Mouse (Mus musculus): ENCODE measurements around the gene Arhgef28.

Arhgef28 gene

DNA sequence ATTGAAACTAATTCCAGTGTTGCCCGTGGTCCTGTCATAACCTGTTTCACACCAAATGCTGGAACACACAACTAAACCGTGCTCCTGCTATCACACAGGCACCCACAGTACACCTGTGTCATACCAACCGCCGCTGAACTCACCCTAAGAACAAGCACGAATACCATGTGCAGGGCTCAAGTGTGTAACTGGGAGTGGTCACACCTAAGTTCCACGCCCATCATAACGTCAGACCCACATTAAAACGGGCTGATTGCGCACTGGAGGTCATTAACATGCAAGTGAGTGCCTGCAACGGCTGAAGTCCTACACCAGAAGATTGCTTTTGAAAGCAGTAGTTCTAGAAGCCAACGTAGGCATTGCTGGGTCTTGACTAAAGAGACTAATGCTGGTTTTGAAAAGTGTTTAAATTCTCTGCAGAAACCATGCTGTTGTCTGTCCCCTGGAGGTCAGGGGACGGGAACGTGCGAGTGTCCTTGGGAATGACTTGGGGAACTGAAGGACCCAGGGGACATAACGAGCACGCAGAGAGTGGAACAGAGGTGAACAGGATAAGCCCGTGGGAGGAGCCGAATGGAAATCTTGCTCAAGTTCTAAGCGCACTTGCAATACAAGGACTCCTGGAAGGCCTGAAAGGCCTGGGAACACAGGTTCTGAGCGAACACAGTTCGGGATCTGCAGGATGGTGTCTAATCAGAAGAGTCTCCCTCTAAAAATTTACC is 22.9 kb downstream of the Arhgef28 start:
- no peak for DNase-seq (ENCODE audit: low read depth, low spot score)

DNA sequence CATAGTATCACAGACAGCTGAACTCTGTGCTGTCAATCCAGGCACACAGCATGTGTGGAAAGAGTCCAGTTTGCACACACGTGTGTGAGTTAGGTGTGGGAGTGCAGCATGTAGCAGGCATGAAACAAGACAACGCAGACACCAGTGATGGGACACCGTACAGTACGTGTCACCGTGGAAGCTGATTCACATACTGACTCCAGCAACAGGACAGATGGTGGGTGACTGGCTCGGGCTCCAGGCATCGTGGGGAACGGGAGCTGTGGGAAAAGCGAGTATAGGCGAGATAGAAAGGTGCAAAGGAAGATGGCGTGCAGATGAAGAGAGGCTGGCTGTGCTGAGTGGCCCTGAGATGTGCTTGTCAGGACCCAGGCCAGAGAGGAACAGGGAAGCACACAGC is 23.9 kb downstream of the Arhgef28 start:
- no peak for DNase-seq (ENCODE audit: low read depth, low spot score)

- peak; percentile 72 for DNase-seq (ENCODE audit: low read depth, low spot score)
These were observed 25.6 kb downstream of the Arhgef28 start for GRCm38 (mm10) chr13:98180636-98181035.

DNA sequence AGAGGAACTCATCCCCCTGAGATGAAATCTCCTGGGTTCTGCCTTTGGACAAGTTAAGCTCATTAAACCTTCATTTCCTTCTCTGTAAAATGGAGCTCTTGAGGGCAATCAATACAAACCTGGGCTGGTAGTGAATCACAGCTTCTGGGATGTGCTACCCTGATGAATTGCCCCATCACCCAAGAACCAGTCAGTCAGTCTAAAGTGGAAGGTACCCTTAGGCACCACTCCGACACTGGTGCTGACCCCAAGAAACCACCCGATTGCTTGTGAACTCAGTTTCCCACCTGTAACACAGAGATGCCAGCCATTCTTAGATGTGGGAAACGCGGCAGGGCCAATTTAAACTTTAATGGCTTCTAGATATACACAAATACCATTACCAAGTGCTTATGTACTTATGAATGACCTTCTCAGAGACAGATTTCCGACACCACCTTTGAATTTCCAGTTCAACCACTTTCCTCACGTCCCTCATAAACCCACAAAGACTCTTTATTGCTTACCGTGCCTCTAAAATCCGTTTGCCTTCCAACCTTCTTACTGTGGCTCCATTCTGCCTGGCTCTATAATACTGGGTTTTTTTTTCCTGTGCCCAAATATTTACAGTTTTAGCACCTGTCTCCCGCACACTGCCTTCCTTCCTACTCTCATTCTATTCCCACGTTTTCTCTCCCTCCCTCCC is 30.8 kb downstream of the Arhgef28 start:
- DNase-seq (ENCODE audit: low read depth, low spot score): no peak

DNA sequence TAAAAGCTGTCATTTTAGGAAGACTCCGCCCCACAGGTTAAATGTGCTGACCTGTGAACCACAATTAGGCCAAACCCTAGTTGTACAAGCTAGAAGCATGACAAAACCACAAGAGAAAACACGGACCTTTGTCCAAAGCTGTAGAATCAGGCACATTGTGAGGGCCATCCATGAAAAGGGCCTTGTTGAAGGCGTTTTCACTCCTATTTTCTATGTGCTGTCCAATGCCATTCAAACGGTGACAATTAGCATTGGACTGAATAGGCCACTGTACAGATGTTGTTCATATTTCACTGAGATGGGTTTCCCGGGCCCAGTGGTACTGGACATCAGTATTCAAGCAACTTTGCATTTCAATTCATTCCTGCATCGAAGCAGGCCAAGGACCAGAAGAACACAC is 33.2 kb downstream of the Arhgef28 start:
- DNase-seq (ENCODE audit: low read depth, low spot score): no peak

- DNase-seq (ENCODE audit: low read depth, low spot score): no peak
These were observed 33.9 kb downstream of the Arhgef28 start for GRCm38 (mm10) chr13:98172365-98172764.

GRCm38 (mm10) chr13:98171706-98172105 is 34.5 kb downstream of the Arhgef28 start:
- no peak for DNase-seq (ENCODE audit: low read depth, low spot score)

DNA sequence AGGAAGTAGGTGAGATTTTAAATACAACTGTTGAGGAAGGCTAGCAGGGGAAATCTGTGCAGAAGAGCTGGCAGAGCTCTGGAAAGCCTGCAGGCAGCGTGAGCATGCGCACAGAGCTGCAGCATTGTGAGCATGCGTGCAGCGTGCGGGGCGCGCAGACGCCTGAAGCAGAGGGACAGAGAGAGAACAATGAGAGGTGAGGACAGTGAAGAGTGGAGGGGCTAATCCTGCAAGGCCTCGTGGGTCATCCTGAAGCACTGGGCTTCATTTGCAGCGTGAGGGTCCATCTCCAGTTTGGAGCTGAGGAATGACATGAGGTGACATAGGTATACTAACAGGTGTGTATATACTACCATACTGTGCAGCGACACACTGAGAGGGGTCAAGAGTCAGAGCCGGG is 35.0 kb downstream of the Arhgef28 start:
- DNase-seq (ENCODE audit: low read depth, low spot score): no peak

DNA sequence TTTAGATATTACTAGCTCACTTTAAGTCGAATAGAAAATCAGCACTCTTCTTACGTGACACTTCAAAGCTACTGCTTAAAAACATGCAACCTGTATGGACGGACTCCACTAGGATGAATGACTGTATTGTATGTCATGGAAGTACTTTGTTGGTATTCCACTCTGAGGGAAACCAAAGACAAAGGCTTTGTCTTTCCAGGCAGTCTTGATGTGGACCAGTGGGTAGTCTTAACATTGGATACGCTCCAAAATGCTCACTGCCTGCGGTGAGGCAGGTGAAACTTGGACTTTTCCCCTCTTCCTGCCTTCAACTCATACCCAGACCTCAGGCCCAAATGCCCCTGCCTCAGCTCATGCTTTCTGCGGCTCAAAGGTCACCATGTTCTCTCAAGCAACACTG is 41.4 kb downstream of the Arhgef28 start:
- DNase-seq (ENCODE audit: low read depth, low spot score): no peak

GRCm38 (mm10) chr13:98161496-98161895 is 44.7 kb downstream of the Arhgef28 start:
- DNase-seq (ENCODE audit: low read depth, low spot score): no peak

DNA sequence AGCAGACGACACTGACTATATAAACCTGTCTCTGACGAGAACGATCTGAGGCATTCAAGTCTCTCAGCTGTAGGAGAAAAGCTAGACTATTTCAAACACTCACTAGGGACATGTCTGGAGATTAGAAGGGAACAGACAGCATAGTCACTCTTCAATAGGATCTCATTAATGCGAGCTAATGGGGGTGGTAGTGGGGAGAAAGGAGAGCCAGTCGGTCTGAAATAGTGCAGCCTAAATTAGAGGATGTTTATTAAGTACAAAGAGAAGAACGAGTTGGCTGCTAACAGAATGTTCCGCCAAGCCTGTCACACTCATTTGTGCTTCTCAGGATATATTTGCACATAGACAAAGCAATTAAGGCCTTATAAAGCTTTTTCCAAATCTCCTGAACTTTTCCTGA is 49.6 kb downstream of the Arhgef28 start:
- no peak for DNase-seq (ENCODE audit: low read depth, low spot score)

GRCm38 (mm10) chr13:98152759-98153158 is 53.5 kb downstream of the Arhgef28 start:
- no peak for DNase-seq (ENCODE audit: low read depth, low spot score)

DNA sequence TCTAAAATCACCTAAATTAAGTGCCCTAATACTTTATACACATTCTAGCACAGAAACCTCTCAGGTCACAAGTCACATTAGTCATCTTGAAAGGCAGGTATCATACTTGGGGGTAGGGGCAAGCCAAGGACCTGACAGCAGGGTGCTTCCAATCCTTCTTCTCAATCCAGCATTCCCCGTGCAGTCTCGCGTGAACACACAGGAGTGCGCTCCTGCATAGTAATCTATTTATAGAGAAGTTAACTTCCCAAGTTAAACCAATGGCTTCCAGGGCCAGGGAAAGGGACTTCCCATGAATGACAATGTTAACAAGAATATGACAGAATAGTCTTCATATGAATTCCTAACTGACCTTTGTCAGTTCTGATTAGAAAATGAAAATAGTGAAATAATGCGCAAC is 58.7 kb downstream of the Arhgef28 start:
- DNase-seq (ENCODE audit: low read depth, low spot score): no peak

DNA sequence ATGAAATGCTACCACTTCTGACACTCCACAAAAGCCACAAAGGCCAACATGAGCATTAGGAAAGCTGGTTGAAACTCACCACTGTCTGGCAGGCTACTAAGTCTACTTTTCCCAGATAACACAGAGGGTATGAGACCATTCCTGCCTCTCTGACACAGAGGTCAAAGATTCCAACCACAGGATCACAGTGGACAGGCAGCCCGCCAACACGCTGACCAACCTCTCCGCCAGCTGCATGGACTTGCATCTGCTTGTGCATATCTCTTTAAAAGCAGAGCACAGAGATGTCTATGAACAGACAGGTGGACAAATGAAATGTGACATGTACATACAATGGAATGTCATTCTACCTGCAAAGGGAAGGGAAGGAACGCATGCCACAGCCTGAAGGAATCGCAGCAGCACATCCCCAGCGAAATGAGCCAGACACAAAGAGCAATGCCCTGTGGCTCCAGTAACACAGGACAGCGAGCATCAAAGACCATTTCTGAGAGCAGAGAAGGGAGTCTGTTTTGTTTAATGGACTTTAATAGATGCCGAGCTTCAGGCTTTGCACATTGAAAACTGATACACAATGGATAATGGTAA is 59.6 kb downstream of the Arhgef28 start:
- DNase-seq (ENCODE audit: low read depth, low spot score): no peak

GRCm38 (mm10) chr13:98145310-98145709 is 60.9 kb downstream of the Arhgef28 start:
- no peak for DNase-seq (ENCODE audit: low read depth, low spot score)

DNA sequence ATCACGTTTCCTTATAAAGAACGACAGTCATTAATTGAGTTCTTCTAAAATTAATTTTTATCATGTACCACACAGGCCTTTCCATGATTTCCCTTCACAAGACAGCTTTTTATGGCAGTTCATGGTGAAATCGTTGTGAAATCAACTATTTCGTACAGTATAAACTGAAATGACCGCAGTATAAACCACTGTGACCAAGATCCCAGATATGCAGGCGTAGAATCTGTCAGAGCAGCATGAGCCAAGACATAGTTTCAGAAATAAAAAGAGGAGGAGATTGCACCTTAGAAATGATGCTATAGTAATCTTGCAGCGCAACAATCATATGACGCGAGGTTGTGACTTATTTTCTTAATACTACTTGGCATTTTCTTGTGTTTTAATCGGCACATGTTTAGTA is 63.2 kb downstream of the Arhgef28 start:
- DNase-seq (ENCODE audit: low read depth, low spot score): no peak

DNA sequence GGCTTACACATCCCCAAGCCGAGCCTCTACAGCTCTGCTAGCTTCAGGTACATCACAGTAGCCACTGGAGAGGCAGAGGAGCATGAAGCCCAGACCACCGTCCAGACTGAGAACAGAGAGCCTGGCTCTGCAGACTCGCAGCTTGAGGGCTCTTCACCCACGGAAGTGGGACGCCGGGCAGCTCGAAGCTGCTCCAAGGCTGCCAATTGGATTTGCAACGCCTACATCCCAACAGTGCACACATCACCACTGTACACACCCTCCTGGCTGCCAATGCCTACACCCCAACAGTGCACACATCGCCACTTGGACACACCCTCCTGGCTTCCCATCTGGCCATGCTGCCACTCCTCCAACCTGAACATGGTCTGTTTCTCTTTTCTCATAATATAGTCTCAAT is 65.6 kb downstream of the Arhgef28 start:
- no peak for DNase-seq (ENCODE audit: low read depth, low spot score)

DNA sequence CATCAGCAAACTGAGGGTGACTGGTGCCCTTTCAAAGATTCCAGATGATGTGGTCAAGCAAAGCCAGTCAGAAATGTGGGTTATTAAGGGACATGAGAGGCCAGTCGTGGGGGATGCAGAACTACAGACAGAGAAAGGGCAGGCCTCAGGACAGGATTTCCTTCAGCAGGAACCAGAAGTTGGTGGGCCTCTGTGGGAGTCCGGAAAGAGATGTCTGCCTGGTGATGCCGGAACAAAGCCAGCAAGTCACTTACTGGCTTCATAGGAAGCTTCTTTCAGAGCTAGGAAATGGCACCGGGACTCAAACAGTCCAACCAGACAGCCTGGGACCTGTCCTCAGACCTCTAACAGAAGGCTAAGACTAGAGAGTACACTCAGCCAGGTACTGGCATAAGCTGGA is 67.5 kb downstream of the Arhgef28 start:
- no peak for DNase-seq (ENCODE audit: low read depth, low spot score)

DNA sequence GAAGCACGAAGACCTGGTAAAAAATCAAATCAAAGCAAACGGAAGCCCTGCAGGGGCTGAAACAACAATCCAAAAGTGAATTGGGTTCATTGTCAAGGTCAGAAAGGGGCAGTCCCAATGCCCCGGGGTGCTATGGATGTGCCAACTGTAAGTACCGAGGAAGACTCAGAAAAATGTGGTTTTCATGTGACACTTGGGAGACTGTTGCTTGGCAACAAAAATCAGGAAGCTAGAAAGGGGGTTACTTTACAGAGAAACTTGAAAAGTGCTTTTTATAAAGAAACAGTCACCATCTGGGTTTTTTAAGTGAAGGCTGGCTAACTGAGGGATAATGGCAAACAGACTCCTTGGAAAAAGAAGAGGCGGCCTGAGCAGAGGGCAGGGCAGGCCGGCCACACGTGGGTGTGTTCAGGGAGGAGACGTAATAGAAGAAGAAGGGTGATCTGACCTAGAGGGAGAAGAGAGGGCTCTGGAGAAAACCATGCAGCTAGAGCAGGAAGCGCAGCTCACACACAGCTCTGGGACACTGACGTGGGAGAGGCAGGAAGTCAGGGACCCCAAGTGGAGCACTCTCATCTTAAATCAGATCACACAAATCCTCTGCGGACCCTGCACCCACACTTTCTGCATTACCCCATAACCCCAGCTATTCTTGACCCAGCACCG is 70.2 kb downstream of the Arhgef28 start:
- no peak for DNase-seq (ENCODE audit: low read depth, low spot score)

- DNase-seq (ENCODE audit: low read depth, low spot score): no peak
These were observed 73.3 kb downstream of the Arhgef28 start for GRCm38 (mm10) chr13:98132951-98133350.

DNA sequence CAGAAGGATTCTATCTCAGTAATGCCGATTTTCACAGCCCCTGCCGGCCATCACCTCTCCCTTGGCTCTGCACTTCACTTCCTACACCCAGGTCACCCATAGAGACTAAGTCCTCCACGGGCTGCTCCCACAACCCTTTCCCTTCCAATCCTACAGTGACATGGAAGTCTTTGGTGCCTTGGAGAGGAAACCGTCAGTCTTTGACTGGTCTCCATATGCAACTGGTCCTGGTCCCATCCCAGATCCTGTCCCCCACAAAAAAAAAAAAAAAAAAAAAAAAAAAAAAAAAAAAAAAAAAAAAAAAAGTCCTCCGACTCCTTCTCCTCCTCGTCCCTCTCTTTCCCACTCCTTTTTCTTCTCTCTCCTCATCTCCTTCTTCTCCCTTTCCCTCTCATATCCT is 74.0 kb downstream of the Arhgef28 start:
- DNase-seq (ENCODE audit: low read depth, low spot score): no peak

DNA sequence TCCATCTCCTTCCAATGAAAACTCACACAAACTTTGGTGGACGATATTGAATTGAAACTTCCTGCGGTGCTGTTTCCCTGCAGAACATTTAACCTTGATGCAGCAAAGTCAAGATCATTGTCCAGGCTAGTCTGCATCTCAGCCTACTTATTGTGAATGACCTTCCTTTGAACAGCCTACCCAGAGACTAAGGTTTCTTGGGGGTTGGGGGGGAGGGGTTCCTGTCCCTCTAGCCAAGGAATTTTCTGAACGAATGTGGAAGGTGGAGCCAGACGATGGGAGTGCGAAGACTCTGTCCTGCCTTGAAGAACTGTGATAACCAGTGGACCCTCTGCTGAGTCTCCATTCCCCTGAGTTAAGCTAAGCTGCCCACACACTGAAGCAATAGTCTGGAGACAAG is 80.6 kb downstream of the Arhgef28 start:
- no peak for DNase-seq (ENCODE audit: low read depth, low spot score)
